ENCODE assay signal across 16 mouse cellular contexts in genomic region chr5:92196895-92197811, GRCm38 (mm10). TPM values are rescaled to one million over a fixed set of nuclear protein-coding genes. Genes with fewer than 3 reads are reported as not detected.
A peak's percentile ranks its signal among the peaks of the same experiment; 100 is the strongest.
DNase-seq lines count a peak whose midpoint lies in the region; ATAC-seq and TF ChIP-seq lines count a peak whose summit lies in the region.
"Had no signal": no experiment of that assay in that cellular context is flagged by ENCODE, and none has a peak within 500 bp of the region (broad histone marks: within the 10 kb centered on the region; RNA-seq: fewer than 3 reads in every experiment).

No protein-coding gene starts in this region.

- H3K4me2 ChIP-seq in forebrain, embryonic 16.5 days (ENCODE audit: low read length) = no peak overlapping the region
- H3K4me2 ChIP-seq in midbrain, embryonic 15.5 days = no peak overlapping the region
- H3K4me2 ChIP-seq: limb, embryonic 12.5 days had no signal

- WGBS in kidney, adult 2 months = 68% methylated on average over 15 of the region's 15 CpGs
- 75% methylated on average over 15 of the region's 15 CpGs for WGBS in forebrain, embryonic 16.5 days
- 58% methylated on average over 15 of the region's 15 CpGs for WGBS in midbrain, embryonic 15.5 days

- no peaks in the 10 kb centered on the region for H3K27me3 ChIP-seq in kidney, adult 2 months (replicated peaks; ENCODE audit: control insufficient read depth, insufficient read depth, low read length)
- no peaks in the 10 kb centered on the region for H3K27me3 ChIP-seq in forebrain, embryonic 16.5 days (replicated peaks; ENCODE audit: control insufficient read depth, insufficient read depth, low read length)
- H3K27me3 ChIP-seq in midbrain, embryonic 15.5 days (replicated peaks) = no peaks in the 10 kb centered on the region
- H3K27me3 ChIP-seq: limb, embryonic 12.5 days had no signal

- no peak overlapping the region for H3K4me3 ChIP-seq in kidney, adult 2 months (ENCODE audit: insufficient read depth, low read depth, low read length)
- H3K4me3 ChIP-seq in forebrain, embryonic 16.5 days (replicated peaks; ENCODE audit: low read length) = no peak overlapping the region
- no peak overlapping the region for H3K4me3 ChIP-seq in midbrain, embryonic 15.5 days
- H3K4me3 ChIP-seq: heart, embryonic 10.5 days; layer of hippocampus, adult 2 months; limb, embryonic 12.5 days had no signal

- no peaks in the 10 kb centered on the region for H3K9me3 ChIP-seq in forebrain, embryonic 16.5 days (ENCODE audit: control insufficient read depth, low read length)
- no peaks in the 10 kb centered on the region for H3K9me3 ChIP-seq in midbrain, embryonic 15.5 days
- H3K9me3 ChIP-seq: heart, embryonic 10.5 days; limb, embryonic 12.5 days had no signal

- no peak overlapping the region for H3K27ac ChIP-seq in kidney, adult 2 months (ENCODE audit: insufficient read depth, low read depth, low read length)
- 0 out of 2 replicates have a peak overlapping the region, but pooled peaks have one; percentile 23 for H3K27ac ChIP-seq in forebrain, embryonic 16.5 days (ENCODE audit: low read length)
- peak overlapping the region; percentile 74 for H3K27ac ChIP-seq in midbrain, embryonic 15.5 days
- H3K27ac ChIP-seq: heart, embryonic 10.5 days; layer of hippocampus, adult 2 months; limb, embryonic 12.5 days had no signal

- H3K36me3 ChIP-seq in kidney, adult 2 months (ENCODE audit: control insufficient read depth, insufficient read depth, low read length) = peaks cover 2% of the 10 kb centered on the region
- H3K36me3 ChIP-seq in forebrain, embryonic 16.5 days (ENCODE audit: control insufficient read depth, insufficient read depth) = peaks cover 39% of the 10 kb centered on the region
- peaks cover 44% of the 10 kb centered on the region for H3K36me3 ChIP-seq in midbrain, embryonic 15.5 days (replicated peaks)

- peak; percentile 66 for ATAC-seq in forebrain, embryonic 16.5 days
- ATAC-seq in midbrain, embryonic 15.5 days (replicated peaks) = peak; percentile 86
- ATAC-seq in erythroblast, adult 5-6 weeks (replicated peaks; ENCODE audit: low FRiP score, poor library complexity, severe bottlenecking) = no peak

- no peak overlapping the region for H3K9ac ChIP-seq in forebrain, embryonic 16.5 days (replicated peaks; ENCODE audit: low read depth, low read length)
- H3K9ac ChIP-seq in midbrain, embryonic 15.5 days = no peak overlapping the region; the same call in 1 of the 2 replicates
- H3K9ac ChIP-seq: limb, embryonic 12.5 days had no signal

- DNase-seq in kidney, adult 2 months = peak; percentile 36
- no peak for DNase-seq in kidney, postnatal 10 days
- peak; percentile 41 for DNase-seq in adrenal gland, postnatal 10 days
- no peak for DNase-seq in right cerebral cortex, postnatal 4 days
- no peak for DNase-seq in kidney, adult 11 months
- DNase-seq: cerebellum, adult 9-10 months; lung, postnatal 14 days; spleen, adult 18-20 months had no signal

- TF ChIP-seq POLR2A in kidney, adult 2 months (IDR thresholded peaks at IDR 0.05; ENCODE audit: low read depth, low read length) = no peak

- TF ChIP-seq CTCF in kidney, adult 2 months (conservative IDR thresholded peaks at IDR 0.05; ENCODE audit: insufficient read depth, insufficient read length, low read depth, low read length) = no peak

- peaks cover 11% of the 10 kb centered on the region; the same call in 1 of the 2 replicates for H3K4me1 ChIP-seq in kidney, adult 2 months (ENCODE audit: control insufficient read depth, insufficient read depth, low read length)
- H3K4me1 ChIP-seq in forebrain, embryonic 16.5 days (replicated peaks; ENCODE audit: control insufficient read depth, insufficient read depth, low read length) = peaks cover 3% of the 10 kb centered on the region
- H3K4me1 ChIP-seq in midbrain, embryonic 15.5 days = peaks cover 9% of the 10 kb centered on the region
- H3K4me1 ChIP-seq: heart, embryonic 10.5 days; limb, embryonic 12.5 days had no signal

RNA-seq across cellular contexts. Expression of gene U90926, which starts 18.1 kb away (rescaled TPM):
- polyA plus RNA-seq in kidney, adult 2 months (2012; rRNA removed) = not detected in 2 replicates
- total RNA-seq in adrenal gland, postnatal 10 days (2021) = under 1 TPM in 1 of 2 experiments, not detected in 1; 0.96 TPM
- not detected in 2 replicates for polyA plus RNA-seq in forebrain, embryonic 16.5 days (2015; fragmentation: Nextera tagmentation; extraction: Ambion mirVana)
- not detected in 2 replicates for polyA plus RNA-seq in midbrain, embryonic 15.5 days (2015; fragmentation: Nextera tagmentation; extraction: Ambion mirVana)
- total RNA-seq in erythroblast, adult 5-6 weeks (2015; ENCODE audit: low replicate concordance) = not detected in 2 replicates
- total RNA-seq in erythroblast, adult 5-6 weeks (2017; ENCODE audit: low replicate concordance) = not detected in 2 replicates
- total RNA-seq: layer of hippocampus, adult 2 months had no signal
- polyA plus RNA-seq: embryonic facial prominence, embryonic 11.5 days; heart, embryonic 10.5 days; intestine, embryonic 14.5 days; limb, embryonic 12.5 days had no signal

RNA-seq across cellular contexts. Expression of gene Ppef2, which starts 58.9 kb away (rescaled TPM):
- 0.45 TPM in 2 replicates for polyA plus RNA-seq in kidney, adult 2 months (2012; rRNA removed)
- under 1 TPM; 0.12 to 0.21 TPM for total RNA-seq in adrenal gland, postnatal 10 days (2021)
- polyA plus RNA-seq in forebrain, embryonic 16.5 days (2015; fragmentation: Nextera tagmentation; extraction: Ambion mirVana) = 0.11 and 0.35 TPM in 2 replicates
- polyA plus RNA-seq in midbrain, embryonic 15.5 days (2015; fragmentation: Nextera tagmentation; extraction: Ambion mirVana) = 0.50 and 0.99 TPM in 2 replicates
- not detected in 2 replicates for total RNA-seq in erythroblast, adult 5-6 weeks (2015; ENCODE audit: low replicate concordance)
- total RNA-seq in erythroblast, adult 5-6 weeks (2017; ENCODE audit: low replicate concordance) = not detected in 2 replicates
- polyA plus RNA-seq: embryonic facial prominence, embryonic 11.5 days; limb, embryonic 12.5 days had no signal

RNA-seq across cellular contexts. Expression of gene Uso1, which starts 59.4 kb away (rescaled TPM):
- 23.0 and 28.7 TPM in 2 replicates for polyA plus RNA-seq in kidney, adult 2 months (2012; rRNA removed)
- total RNA-seq in adrenal gland, postnatal 10 days (2021) = 10 to 100 TPM; 64.1 to 71.5 TPM
- 39.2 and 43.9 TPM in 2 replicates for polyA plus RNA-seq in forebrain, embryonic 16.5 days (2015; fragmentation: Nextera tagmentation; extraction: Ambion mirVana)
- polyA plus RNA-seq in midbrain, embryonic 15.5 days (2015; fragmentation: Nextera tagmentation; extraction: Ambion mirVana) = 42.1 and 42.5 TPM in 2 replicates
- 19.8 and 29.9 TPM in 2 replicates for total RNA-seq in erythroblast, adult 5-6 weeks (2015; ENCODE audit: low replicate concordance)
- 20.4 and 34.8 TPM in 2 replicates for total RNA-seq in erythroblast, adult 5-6 weeks (2017; ENCODE audit: low replicate concordance)

Comparison
In these comparisons a context has a peak if more than half of its experiments do, and no peak if none do; other contexts are left out.
1. DNase-seq: peak in kidney, adult 2 months (single experiment) and adrenal gland, postnatal 10 days (single experiment); none in kidney, postnatal 10 days (single experiment), right cerebral cortex, postnatal 4 days (single experiment) and kidney, adult 11 months (single experiment).